ENCODE assay signal across 15 mouse cellular contexts in genomic region chr5:144483659-144484375, GRCm38 (mm10).
DNase-seq lines count a peak whose midpoint lies in the region; ATAC-seq and TF ChIP-seq lines count a peak whose summit lies in the region.
"Had no signal": no experiment of that assay in that cellular context is flagged by ENCODE, and none has a peak within 500 bp of the region (broad histone marks: within the 10 kb centered on the region; RNA-seq: fewer than 3 reads in every experiment).

No protein-coding gene starts in this region.

- no peaks in the 10 kb centered on the region for H3K27me3 ChIP-seq in kidney, postnatal 0 days (ENCODE audit: insufficient read depth, low read length)
- no peaks in the 10 kb centered on the region for H3K27me3 ChIP-seq in forebrain, embryonic 14.5 days (replicated peaks; ENCODE audit: control insufficient read depth, insufficient read depth, low read length)
- H3K27me3 ChIP-seq: liver, embryonic 13.5 days had no signal

- ATAC-seq in kidney, postnatal 0 days (replicated peaks; ENCODE audit: low FRiP score, low read depth), result no peak
- peak; percentile 60 for ATAC-seq in forebrain, embryonic 14.5 days

- H3K9me3 ChIP-seq in kidney, postnatal 0 days (replicated peaks; ENCODE audit: low read length), result no peaks in the 10 kb centered on the region
- H3K9me3 ChIP-seq in forebrain, embryonic 14.5 days (replicated peaks; ENCODE audit: control insufficient read depth, low read length), result no peaks in the 10 kb centered on the region

- no peak overlapping the region for H3K4me2 ChIP-seq in kidney, postnatal 0 days (ENCODE audit: low read length)
- peak overlapping the region; percentile 17 for H3K4me2 ChIP-seq in forebrain, embryonic 14.5 days (ENCODE audit: low read length)
- H3K4me2 ChIP-seq: heart, embryonic 11.5 days; liver, embryonic 13.5 days had no signal

- WGBS in kidney, postnatal 0 days, result 34% methylated on average over 16 of the region's 16 CpGs
- WGBS in forebrain, embryonic 14.5 days, result 15% methylated on average over 16 of the region's 16 CpGs

- no peak overlapping the region for H3K27ac ChIP-seq in kidney, postnatal 0 days
- no peak overlapping the region for H3K27ac ChIP-seq in forebrain, embryonic 14.5 days (ENCODE audit: low read depth, low read length)
- H3K27ac ChIP-seq: liver, embryonic 13.5 days had no signal

- TF ChIP-seq POLR2A in brain, embryonic 14.5 days (IDR thresholded peaks at IDR 0.05; ENCODE audit: borderline replicate concordance, extremely low read depth, insufficient read depth, insufficient read length, poor library complexity, severe bottlenecking), result no peak

- no peak for TF ChIP-seq CTCF in kidney, postnatal 0 days (IDR thresholded peaks at IDR 0.05; ENCODE audit: low read depth)
- no peak for TF ChIP-seq CTCF in brain, embryonic 14.5 days (IDR thresholded peaks at IDR 0.05; ENCODE audit: borderline replicate concordance, extremely low read depth, insufficient read depth, insufficient read length)

- no peak overlapping the region for H3K9ac ChIP-seq in kidney, postnatal 0 days (ENCODE audit: low read depth, low read length)
- 0 out of 2 replicates have a peak overlapping the region, but pooled peaks have one; percentile 0 for H3K9ac ChIP-seq in forebrain, embryonic 14.5 days (ENCODE audit: low read length)
- H3K9ac ChIP-seq: liver, embryonic 13.5 days had no signal

- DNase-seq in kidney, postnatal 0 days (ENCODE audit: low spot score), result peak; percentile 2
- DNase-seq in kidney, postnatal 10 days, result no peak
- peak; percentile 82 for DNase-seq in brain, embryonic 14.5 days (ENCODE audit: low read depth)
- DNase-seq in forebrain, embryonic 14.5 days (ENCODE audit: low spot score), result peak; percentile 66
- peak; percentile 11 to 16 for DNase-seq in layer of hippocampus, postnatal 36 days
- DNase-seq in thymus, postnatal 0 days (ENCODE audit: low spot score), result no peak
- no peak for DNase-seq in left cerebral cortex, adult 11 months (ENCODE audit: low spot score)
- no peak for DNase-seq in urinary bladder, postnatal 4 days (ENCODE audit: low spot score in 2 of 2)
- DNase-seq: adrenal gland, postnatal 14 days; cerebellum, postnatal 36 days; kidney, postnatal 14 days; liver, embryonic 13.5 days; lung, postnatal 10 days had no signal

- no peak overlapping the region for H3K4me3 ChIP-seq in kidney, postnatal 0 days (replicated peaks; ENCODE audit: low read depth, low read length)
- no peak overlapping the region for H3K4me3 ChIP-seq in forebrain, embryonic 14.5 days (ENCODE audit: low read depth, low read length)
- H3K4me3 ChIP-seq: erythroblast, embryonic 14.5 days; liver, embryonic 13.5 days had no signal

- no peaks in the 10 kb centered on the region for H3K4me1 ChIP-seq in kidney, postnatal 0 days (replicated peaks; ENCODE audit: insufficient read depth, low read length)
- H3K4me1 ChIP-seq in forebrain, embryonic 14.5 days (ENCODE audit: control insufficient read depth, insufficient read depth, low read length), result peaks cover 6% of the 10 kb centered on the region; the same call in 1 of the 2 replicates
- H3K4me1 ChIP-seq: liver, embryonic 13.5 days had no signal

- H3K36me3 ChIP-seq in kidney, postnatal 0 days (ENCODE audit: insufficient read depth, low read length), result no peaks in the 10 kb centered on the region
- H3K36me3 ChIP-seq in forebrain, embryonic 14.5 days (ENCODE audit: control insufficient read depth, insufficient read depth, low read length), result no peaks in the 10 kb centered on the region
- H3K36me3 ChIP-seq: liver, embryonic 13.5 days had no signal

Comparison
In these comparisons a context has a peak if more than half of its experiments do, and no peak if none do; other contexts are left out.
1. DNase-seq: peak in kidney, postnatal 0 days (single experiment), brain, embryonic 14.5 days (single experiment), forebrain, embryonic 14.5 days (single experiment) and layer of hippocampus, postnatal 36 days (2 of 2); none in kidney, postnatal 10 days (single experiment), thymus, postnatal 0 days (single experiment), left cerebral cortex, adult 11 months (single experiment) and urinary bladder, postnatal 4 days (0 of 2).